Mouse (Mus musculus) intestine, embryonic 14.5 days (tissue): ENCODE data around the gene Miox. TPM values are rescaled to one million over a fixed set of nuclear protein-coding genes. Genes with fewer than 3 reads are reported as not detected.

Source experiments
- ATAC-seq: fragments of 200-750 bp; cut with Nextera tagmentation; replicated peaks from 2 replicates; pipeline ENCODE4 v1.8.0; 2017; ENCODE audit warnings: low read depth, moderate number of reproducible peaks, moderate TSS enrichment, moderate library complexity; ENCODE audit not compliant: low FRiP score, low TSS enrichment
- DNase-seq: peaks from one replicate; pipeline ENCODE4 v3.0.0-alpha.2; 2018; ENCODE audit warnings: low spot score
- H3K27ac ChIP-seq: fragments of 300-500 bp; sonication (generic); 2 replicates; pipeline ENCODE4 v1.5.1; 2014; ENCODE audit warnings: low read depth, mild to moderate bottlenecking, control low read depth
- H3K27me3 ChIP-seq: fragments of 300-500 bp; sonication (generic); replicated peaks from 2 replicates; pipeline ENCODE4 v1.6.1; 2014; ENCODE audit warnings: low read length, control low read depth; ENCODE audit not compliant: control insufficient read depth, insufficient read depth
- H3K36me3 ChIP-seq: fragments of 300-500 bp; sonication (generic); 2 replicates; pipeline ENCODE4 v1.6.1; 2014; ENCODE audit warnings: low read length, control low read depth; ENCODE audit not compliant: control insufficient read depth, insufficient read depth
- H3K4me1 ChIP-seq: fragments of 300-500 bp; sonication (generic); replicated peaks from 2 replicates; pipeline ENCODE4 v1.6.1; 2014; ENCODE audit warnings: low read length, control low read depth, mixed read lengths; ENCODE audit not compliant: control insufficient read depth, insufficient read depth
- H3K4me2 ChIP-seq: fragments of 300-500 bp; sonication (generic); 2 replicates; pipeline ENCODE4 v1.6.1; 2014; ENCODE audit warnings: low read length
- H3K4me3 ChIP-seq: fragments of 300-500 bp; sonication (generic); 2 replicates; pipeline ENCODE4 v1.5.1; 2014; ENCODE audit warnings: low read depth, low read length, control low read depth, mixed read lengths
- H3K9ac ChIP-seq: fragments of 300-500 bp; sonication (generic); 2 replicates; pipeline ENCODE4 v1.6.1; 2014; ENCODE audit warnings: mild to moderate bottlenecking, low read length
- H3K9me3 ChIP-seq: fragments of 300-500 bp; sonication (generic); 2 replicates; pipeline ENCODE4 v1.6.1; 2016; ENCODE audit warnings: low read length, control low read depth; ENCODE audit not compliant: control insufficient read depth
- WGBS: fragments of 180-500 bp; shearing (Covaris S2); extraction: QIAGEN DNeasy Blood & Tissue Kit; methylation state at CpG from one replicate; pipeline ENCODE4 v1.1.7; 2014; 5-methylcytosine and 5-hydroxymethylcytosine counted together
- microRNA-seq: library from miRNA; unstranded; fragments of <30 nt; microRNA quantifications from one replicate; pipeline ENCODE4, GENCODE M21; 2016
- polyA plus RNA-seq: library from polyadenylated mRNA; unstranded; fragments of >200 nt; fragmentation: Nextera tagmentation; extraction: Ambion mirVana; gene quantifications from 2 replicates; pipeline ENCODE4 v1.2.1, GENCODE M21; 2014

Gene Miox
- polyA plus RNA-seq, 1 experiment from 2014 or later: not detected

- Histone ChIP-seq H3K27me3 (peaks cover 11% of the 10 kb centered on the region), H3K9ac (no peak within 1 kb of the TSS), H3K9me3 (no peaks in the 10 kb centered on the region), H3K27ac (no peak within 1 kb of the TSS), H3K4me2 (no peak within 1 kb of the TSS), H3K4me3 (no peak within 1 kb of the TSS), H3K36me3 (no peaks in the 10 kb centered on the region), H3K4me1 (peaks cover under 1% of the 10 kb centered on the region)
- no peak for DNase-seq
- no peak for ATAC-seq
- WGBS: 82% methylated on average over 7 of the region's 7 CpGs
These were observed 50.4 kb downstream of the Miox start, which contains the start of gene Klhdc7b for GRCm38 (mm10) chr15:89384617-89385016. Gene Klhdc7b, plus strand, starts transcription at chr15:89384917.

Small RNA genes lying within 50 kb of the gene (microRNA-seq; reads per million reads assigned to microRNA genes)
- 0.42 reads per million for gene Mir6959

Other genes with a start within 250 kb of the Miox start
- 19.4 and 20.8 TPM in 2 replicates for gene Selenoo, start 245.3 kb upstream of the Miox start, polyA plus RNA-seq
- gene Tubgcp6, start 211.3 kb upstream of the Miox start, polyA plus RNA-seq: 16.0 and 16.5 TPM in 2 replicates
- gene Hdac10, start 205.7 kb upstream of the Miox start, polyA plus RNA-seq: 18.3 and 20.3 TPM in 2 replicates
- gene Mapk12, start 193.7 kb upstream of the Miox start, polyA plus RNA-seq: 4.5 and 5.1 TPM in 2 replicates
- gene Mapk11, start 184.8 kb upstream of the Miox start, polyA plus RNA-seq: 7.4 and 7.8 TPM in 2 replicates
- 149 and 150 TPM in 2 replicates for gene Plxnb2, start 153.6 kb upstream of the Miox start, polyA plus RNA-seq
- gene Dennd6b, start 137.9 kb upstream of the Miox start, polyA plus RNA-seq: 13.9 and 16.2 TPM in 2 replicates
- 26.9 and 29.6 TPM in 2 replicates for gene Ppp6r2, start 122.8 kb upstream of the Miox start, polyA plus RNA-seq
- gene Sbf1, start 19.1 kb upstream of the Miox start, polyA plus RNA-seq: 52.6 and 53.6 TPM in 2 replicates
- 0.32 and 0.73 TPM in 2 replicates for gene Adm2, start 11.7 kb upstream of the Miox start, polyA plus RNA-seq
- 46.7 and 48.6 TPM in 2 replicates for gene Lmf2, start 21.3 kb downstream of the Miox start, polyA plus RNA-seq
- gene Ncaph2, start 21.3 kb downstream of the Miox start, polyA plus RNA-seq: 157 and 170 TPM in 2 replicates
- gene Sco2, start 39.4 kb downstream of the Miox start, polyA plus RNA-seq: 12.3 and 14.6 TPM in 2 replicates
- gene Tymp, start 42.6 kb downstream of the Miox start, polyA plus RNA-seq: 1.2 and 1.5 TPM in 2 replicates
- gene Odf3b, start 44.9 kb downstream of the Miox start, polyA plus RNA-seq: 0.34 TPM in 1 of 2 replicates, not detected in the other
- gene Klhdc7b, start 50.5 kb downstream of the Miox start, polyA plus RNA-seq: not detected in 2 replicates
- gene Syce3, start 76.1 kb downstream of the Miox start, polyA plus RNA-seq: not detected in 2 replicates
- 0.60 and 0.76 TPM in 2 replicates for gene Cpt1b, start 91.5 kb downstream of the Miox start, polyA plus RNA-seq
- gene C730034F03Rik, start 95.2 kb downstream of the Miox start, polyA plus RNA-seq: 1.7 and 2.2 TPM in 2 replicates
- not detected in 2 replicates for gene Gm44502, start 95.3 kb downstream of the Miox start, polyA plus RNA-seq
- 46.3 and 49.7 TPM in 2 replicates for gene Chkb, start 95.5 kb downstream of the Miox start, polyA plus RNA-seq
- gene Mapk8ip2, start 119.5 kb downstream of the Miox start, polyA plus RNA-seq: 5.1 TPM in 2 replicates
- gene Arsa, start 143.0 kb downstream of the Miox start, polyA plus RNA-seq: 14.4 and 15.4 TPM in 2 replicates
- gene Shank3, start 165.2 kb downstream of the Miox start, polyA plus RNA-seq: 1.9 and 2.1 TPM in 2 replicates
- gene Acr, start 233.9 kb downstream of the Miox start, polyA plus RNA-seq: 0.43 TPM in 1 of 2 replicates, not detected in the other